Mouse (Mus musculus) layer of hippocampus, adult 9-10 months (tissue): Measurements from ENCODE around the gene Cdc42se2.

Experiments
- DNase-seq: peaks from one replicate; pipeline ENCODE4 v3.0.0; 2022; ENCODE audit warnings: low spot score

Cdc42se2 gene

DNA sequence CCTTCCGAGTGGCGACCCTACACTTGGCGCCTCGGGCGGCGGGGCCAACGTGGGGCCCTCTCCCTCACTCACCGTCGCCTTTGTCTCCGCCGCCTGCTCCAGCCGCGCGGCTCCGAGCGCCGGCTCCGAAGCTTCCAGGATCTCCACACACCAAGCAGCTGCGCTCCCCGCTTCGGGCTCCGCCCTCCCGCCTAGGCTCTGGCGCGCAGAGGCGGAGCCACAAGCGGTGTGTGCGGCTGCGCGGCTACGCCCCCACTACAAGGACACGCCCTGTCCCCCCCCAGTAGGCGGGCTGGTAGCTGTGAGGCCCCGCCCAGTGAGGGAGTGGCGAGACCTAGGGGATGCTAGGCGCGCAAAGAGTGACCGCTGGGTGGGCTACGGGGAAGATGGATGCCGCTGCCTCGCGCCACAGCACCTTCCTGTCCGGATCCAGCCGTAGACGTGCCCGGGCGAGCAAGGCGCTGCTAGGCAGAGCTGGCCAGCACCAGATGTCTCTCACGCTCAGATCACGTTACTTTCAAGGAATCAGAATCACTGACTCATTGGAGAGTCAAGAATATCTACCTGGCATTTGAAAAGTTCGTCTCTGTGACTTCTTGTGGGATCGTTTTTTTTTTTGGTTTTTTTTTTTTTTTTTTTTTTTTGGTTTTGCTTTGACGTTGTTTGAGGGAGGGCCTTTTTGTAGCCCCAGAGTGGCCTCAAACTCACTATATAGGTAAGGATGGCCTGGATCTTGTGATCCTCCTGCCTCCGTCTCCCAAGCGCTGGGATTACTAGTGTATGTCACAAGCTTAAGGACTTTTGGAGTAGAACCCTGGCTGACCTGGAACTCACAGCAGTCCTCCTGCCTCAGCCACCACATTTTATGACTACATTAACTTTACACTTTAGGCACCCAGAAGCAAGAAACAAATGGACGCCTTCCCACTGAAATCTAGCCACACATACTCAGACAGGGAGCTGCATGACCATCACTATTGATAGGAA lies at the start of gene Cdc42se2:
Cdc42se2 (minus strand) TSS at position 188 of the 987 bp plus-strand sequence.
- peak; percentile 92 for DNase-seq

DNA sequence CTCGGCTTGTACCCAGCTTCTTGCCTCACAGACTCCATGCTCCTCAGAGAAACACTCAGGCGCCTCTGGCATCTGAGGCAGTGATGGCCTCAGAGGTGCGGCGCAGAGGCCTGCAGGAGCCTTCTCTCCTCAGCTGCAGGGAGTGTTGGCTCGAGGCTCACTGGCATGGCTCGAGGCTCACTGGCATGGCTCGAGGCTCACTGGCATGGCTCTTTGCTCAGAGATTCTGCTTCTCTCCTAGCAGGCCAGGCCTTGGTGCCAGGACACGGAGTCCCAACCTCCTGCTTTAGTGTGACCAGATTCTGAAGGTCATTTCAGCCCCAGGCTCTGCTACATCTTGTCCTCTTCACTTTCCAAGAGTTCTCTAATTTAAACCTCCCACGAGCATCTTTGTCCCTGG lies 48.6 kb upstream of the Cdc42se2 start:
- DNase-seq: no peak

DNA sequence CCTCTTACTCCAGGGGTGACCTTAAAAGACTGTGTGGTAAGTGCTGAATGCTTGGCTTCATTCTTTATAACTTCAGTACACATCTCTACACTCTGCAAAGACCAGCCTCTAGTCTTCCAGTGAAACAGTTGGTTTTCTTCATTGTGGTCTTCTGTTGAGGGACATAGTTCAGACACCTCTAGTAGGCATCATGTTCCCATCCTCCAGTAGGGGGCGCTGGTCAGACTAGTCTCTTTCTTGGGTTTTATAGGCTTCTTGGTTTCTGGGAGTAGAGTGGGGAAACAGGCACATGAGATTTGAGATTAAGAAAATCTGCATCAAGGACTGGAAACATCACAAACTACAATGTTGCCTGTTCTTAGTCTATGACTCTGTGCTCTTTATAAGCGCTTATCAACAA lies 47.1 kb upstream of the Cdc42se2 start:
- DNase-seq: no peak

DNA sequence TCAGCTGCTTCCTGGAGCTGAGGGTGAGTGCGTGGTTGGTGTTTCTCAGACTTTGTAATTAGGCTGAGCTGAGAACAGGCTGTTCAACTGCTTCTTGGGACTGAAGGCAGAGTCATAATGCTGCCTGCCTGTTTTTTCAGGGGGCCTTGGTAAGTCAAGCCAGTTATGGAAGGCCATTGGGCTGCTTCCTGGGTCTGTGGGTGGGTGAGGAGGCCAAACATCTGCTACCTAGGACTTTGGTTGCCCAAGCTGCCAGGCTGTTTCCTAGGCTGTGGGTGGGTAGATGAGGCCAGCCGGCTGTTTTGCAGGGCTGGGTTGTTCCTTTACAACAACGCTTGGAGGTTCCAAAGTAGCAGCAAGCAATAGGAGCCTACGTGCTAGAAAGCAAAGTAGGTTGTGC lies 46.4 kb upstream of the Cdc42se2 start:
- DNase-seq: peak; percentile 49

DNA sequence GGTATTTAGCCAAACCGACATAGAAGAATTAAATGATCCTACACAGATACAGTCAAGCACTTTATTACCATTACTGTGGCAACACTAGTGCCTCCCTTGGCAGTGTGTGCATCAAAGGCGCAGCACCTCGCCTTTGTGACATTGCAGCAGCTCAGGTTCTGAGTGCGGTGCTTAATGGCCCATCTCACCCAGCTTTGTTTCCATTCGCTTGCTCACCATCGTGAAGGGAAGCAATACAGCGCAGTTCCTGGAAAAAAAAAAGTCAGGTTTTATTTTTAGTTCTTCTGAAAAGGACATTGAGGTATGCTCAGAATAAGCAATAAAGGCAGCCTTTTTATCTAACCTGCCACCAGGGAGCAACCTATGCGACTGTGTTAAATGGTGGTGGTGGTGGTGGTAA lies 39.3 kb upstream of the Cdc42se2 start:
- DNase-seq: no peak

DNA sequence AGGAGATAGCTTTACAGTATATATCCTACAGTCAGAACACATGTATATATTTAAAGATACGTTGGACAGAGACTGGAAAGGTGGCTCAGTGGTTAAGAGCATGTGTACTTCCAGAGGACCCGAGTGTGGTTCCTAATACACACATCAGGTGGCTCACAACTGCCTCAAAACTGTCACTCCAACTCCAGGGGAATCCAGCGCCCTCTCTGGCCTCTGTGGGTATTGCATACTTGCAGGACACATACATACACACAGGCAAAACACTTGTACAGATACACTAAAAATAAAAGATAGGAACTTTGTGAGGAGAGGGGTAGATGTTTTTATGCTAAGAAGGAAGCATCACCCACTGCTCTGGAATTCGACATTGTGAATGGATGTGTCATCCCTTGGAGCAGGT lies 38.3 kb upstream of the Cdc42se2 start:
- no peak for DNase-seq

DNA sequence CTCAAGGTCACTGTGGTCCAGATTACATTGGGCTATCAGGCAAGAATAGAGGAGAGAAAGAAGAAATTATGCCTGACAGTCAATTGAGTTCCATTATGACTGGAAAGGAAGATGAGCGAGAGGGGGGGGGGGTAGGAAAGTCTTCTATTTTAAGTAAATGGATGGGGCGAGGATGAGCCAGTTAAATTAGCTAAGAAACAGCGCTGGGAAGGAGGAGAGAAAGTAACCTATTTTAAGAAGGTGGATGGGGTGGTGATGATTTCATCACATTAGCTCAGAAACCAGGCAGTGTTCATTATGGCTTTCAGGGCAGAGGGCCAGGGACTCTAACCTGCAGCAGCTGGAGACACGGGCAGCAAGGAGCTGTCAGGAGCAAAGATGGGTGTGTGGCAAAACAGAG lies 36.0 kb upstream of the Cdc42se2 start:
- DNase-seq: no peak

DNA sequence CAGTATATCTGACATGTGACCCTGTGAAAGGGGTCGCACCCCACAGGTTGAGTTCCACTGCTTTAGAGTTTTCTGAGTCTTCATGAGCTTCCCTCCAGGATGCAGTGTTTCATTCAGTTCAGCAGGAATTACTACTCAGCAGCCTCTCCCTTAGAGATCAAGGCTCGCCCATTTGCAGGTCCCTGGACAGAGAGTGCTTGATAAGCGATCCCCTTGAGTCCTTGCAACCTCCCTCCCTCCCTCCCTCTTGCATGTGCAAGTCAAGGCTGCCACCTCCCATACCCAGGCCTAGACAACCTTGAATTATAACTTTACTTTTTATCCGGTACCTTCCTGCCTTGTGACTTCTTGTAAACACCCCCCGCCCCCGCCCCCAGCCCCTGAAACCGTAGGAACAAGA lies 32.0 kb upstream of the Cdc42se2 start:
- DNase-seq: no peak

DNA sequence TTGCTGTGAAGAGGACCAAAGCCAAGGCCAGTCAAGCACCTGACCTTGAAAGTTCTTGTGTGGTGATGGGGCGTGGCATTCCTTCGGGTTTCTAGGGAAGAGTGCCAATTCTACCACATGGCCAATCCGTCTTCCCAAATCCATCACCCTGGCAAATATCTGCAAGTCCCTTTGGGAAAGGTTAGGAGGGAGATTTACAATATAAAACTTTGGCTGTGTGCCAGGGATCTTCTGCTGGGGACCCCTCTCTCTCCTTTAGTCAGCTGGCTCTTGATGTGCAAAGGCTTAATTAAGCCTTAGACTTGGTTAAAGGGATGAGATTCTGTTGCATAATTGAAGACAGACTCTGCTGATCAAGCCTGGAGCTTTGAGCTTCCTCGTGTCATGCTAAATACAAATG lies 30.0 kb upstream of the Cdc42se2 start:
- no peak for DNase-seq

DNA sequence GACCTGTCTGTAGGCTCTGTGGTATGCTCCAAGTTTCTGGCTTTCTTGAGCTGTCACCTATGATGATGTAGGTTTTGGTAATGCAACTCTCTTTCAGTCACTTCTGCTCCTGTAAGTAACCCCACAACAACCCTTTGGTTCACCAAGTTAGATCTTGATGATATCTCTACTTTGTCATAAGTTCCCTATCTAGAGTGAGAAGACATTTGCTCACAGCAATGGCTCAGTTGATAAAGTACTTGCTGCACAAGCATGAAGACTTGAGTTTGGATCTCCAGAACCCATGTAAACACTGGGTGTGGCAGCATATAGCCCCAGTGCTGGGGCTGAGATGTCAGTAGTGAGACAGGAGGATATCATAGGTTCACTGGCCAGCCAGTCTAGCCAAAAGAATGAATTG lies 28.2 kb upstream of the Cdc42se2 start:
- no peak for DNase-seq

DNA sequence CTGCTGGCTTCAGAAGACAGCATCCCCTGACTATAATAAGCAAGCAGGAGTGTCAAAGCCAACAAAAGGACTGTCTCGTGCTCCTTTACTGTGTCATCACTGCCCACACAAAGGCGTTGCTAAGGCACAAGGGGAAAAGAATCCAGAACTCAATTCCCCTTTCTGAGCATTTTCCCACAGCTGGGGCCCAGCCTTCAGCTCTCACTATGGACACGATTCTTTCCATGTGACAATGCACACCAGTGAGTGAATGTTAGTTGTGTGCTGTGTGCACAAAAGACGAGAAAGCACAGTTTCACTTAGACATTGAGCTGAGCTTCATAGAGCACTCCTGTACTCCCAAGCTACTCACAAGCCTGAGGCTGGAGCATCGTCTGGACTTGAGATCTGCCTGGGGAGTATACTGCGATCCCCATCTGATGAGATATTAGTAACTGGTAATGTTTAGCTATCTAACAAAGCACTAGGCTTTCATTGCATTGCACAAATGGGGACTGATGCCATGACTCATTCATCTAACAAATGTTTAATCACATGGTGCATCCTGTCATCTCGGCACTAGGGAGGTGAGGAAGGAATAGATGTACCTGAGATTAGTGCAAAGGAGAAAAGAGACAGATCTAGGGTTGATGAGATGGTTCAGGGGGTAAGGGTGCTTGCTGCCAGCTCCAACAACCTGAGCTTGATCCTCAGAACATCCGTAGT lies 25.5 kb upstream of the Cdc42se2 start:
- peak; percentile 40 for DNase-seq

DNA sequence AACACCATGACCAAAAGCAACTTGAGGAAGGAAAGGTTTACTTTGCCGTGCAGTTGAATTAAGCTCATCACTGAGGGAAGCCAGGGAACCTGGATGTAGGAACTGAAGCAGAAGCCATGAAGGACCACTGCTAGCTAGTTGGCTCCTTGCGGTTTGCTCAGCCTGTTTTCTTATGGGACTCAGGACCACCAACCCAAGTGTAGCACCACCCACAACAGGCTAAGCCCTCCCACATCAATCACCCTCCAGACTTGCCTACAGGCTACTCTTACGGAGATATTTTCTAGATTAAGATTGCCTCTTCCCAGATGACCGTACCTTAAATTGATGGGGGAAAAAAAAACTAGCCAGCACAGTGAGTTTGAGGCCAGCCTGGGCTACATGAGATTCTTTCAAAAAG lies 24.8 kb upstream of the Cdc42se2 start:
- no peak for DNase-seq

DNA sequence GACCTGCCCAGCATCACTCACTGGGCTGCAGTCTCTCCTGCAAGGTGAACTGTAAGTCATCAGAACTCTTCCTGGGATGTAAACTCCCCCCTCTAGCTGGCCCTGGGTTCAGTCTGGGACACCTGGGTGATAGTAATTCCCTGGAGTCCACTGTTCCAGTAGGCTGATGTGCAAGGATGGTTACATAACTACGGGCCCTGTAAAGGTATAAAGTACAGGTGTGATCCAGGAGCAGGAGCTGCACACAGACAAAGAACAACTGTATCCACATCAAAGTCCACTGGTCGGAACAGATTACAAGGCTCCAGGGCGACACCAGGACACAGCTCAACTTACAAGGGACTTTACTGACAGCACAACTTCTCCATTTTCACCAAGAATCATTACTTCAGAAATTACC lies 23.6 kb upstream of the Cdc42se2 start:
- DNase-seq: no peak

DNA sequence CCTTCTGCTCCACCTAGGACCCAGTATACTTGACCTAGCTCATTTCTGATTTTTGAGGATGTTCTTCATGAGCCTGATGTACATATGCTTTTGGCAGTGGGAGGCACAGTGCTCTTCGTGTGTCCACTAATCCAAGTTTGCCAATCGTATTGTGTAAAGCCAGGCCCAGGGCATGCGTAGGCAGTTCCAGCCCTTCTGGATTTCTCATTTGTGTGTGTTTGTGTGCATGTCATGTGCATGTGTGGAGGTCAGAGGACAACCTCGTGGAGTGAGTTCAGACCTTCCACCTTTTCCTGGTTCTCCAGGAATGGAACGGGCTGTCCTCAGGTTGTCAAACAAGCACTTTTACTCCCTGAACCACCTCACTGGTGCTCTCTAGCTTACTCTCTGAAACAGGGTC lies 22.1 kb upstream of the Cdc42se2 start:
- DNase-seq: no peak

DNA sequence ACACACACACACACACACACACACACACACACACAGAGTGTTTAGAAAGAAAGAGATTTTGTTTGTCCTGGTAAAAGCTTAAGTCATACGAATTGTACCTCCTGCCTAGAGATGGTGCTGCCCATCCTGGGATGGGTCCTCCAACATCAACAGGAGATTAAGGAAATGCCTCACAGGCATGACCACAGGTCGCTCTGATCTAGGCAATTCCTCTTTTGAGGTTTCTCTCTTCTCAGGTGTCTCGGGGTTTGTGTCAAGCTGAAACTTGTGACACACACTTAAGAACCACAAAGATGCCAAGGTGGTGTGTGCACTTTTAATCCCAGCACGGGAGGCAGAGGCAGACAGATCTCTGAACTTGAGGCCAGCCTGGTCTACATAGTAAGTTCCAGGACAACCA lies 20.7 kb upstream of the Cdc42se2 start:
- no peak for DNase-seq

DNA sequence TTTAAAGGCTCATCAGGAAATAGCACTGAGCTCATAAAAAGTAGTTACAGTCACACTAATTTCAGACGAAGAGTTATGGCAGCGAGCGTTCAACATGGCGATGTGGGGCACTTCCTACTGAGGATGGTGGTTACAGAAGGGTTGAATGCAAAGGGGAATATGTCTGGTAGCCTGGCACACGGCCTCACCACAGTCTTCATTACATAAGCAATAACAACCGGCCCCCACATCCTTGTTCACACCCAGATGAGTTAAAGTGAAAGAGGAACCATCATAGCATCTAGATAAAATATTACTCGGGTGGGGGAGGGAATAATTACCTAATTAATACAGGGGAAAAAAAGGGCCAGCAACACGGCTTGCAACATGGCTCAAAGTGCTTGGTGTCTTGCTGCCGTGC lies 20.2 kb upstream of the Cdc42se2 start:
- DNase-seq: no peak

DNA sequence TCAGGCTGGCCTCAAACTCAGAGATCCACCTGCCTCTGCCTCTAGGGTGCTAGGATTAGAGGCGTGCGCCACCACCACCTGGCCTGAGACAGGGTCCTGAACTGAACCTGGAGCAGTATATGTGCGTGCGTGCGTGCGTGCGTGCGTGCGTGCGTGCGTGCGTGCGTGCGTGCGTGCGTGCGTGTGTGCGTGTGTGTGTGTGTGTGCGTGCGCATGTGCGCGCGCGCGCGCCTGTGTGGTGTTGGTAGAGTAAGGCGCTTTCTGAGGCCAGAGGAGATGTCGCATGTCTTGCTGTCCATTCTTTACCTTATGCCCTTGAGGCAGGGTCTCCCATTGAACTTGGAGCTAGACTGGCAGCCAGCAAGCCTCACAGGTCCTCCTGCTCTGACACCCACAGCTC lies 19.4 kb upstream of the Cdc42se2 start:
- DNase-seq: no peak

DNA sequence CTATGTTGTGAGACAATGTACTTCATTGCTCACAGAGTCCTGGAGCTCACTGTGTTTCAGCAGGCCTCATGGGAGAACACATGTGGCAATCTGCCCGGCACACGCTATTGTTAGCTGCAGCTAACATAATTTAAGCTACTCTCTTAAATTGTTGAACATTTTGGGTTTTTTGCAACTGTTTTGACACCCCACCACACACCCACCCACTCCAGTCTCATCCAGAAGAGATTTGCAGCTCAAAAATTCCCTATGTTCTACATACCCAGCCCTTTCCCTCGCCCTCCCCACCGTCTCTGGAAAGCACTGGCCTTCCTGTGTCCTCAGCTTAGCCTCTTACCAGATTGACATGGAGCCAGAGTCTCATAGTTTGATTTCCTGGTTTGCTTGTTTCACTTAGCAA lies 17.7 kb upstream of the Cdc42se2 start:
- no peak for DNase-seq

DNA sequence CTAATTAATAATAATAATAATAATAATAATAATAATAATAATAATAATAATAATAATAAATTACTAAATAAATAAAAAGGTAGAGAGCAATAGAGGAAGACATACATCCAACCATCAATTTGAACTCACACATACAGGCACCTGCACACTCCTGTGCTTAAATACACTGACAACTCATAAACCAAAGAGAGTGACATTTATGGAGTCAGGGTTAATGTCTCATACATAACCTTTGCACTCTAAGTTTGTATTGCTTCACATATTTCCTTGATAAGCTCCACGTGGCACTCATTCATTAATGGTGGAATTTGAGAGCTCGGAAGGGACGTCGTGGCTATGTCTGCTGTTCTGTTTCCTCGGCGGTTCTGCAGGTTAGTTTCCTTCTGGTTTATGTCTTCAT lies 15.1 kb upstream of the Cdc42se2 start:
- no peak for DNase-seq

DNA sequence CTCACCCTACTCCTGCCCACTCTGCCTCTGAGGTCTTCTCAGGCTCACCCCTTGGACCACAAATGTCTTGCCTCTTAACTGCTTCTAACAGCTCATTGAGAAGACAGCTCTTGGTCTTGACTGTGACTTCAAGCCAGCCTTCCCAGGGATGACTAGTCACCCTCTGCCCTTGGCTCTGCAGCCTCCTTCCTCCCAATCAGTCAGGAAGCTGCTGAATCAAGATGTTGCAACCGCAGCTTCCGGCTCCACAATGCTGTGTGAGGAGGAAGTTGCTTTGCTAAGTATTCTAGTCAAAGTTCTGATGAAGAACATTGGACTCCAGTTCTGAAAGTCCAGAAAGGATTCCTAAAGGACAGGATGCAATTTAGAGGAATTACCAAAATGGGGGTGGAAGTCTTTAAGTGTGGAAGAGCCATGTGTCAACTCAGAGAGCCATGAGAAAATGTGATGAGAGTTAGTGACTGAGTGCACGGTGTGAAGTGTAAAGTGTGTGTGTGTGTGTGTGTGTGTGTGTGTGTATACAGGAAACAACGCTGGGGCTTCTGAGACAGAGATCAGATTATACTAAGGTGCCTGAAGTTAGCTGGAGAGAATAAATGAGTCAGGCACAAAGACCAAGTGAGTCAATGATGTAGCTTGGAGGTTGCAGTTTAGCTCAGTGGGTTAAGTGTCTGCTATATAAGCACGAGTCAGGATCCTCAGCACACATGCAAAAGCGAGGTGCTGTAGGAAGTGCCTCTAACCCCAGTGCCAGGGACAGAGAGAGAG lies 14.5 kb upstream of the Cdc42se2 start:
- no peak for DNase-seq

DNA sequence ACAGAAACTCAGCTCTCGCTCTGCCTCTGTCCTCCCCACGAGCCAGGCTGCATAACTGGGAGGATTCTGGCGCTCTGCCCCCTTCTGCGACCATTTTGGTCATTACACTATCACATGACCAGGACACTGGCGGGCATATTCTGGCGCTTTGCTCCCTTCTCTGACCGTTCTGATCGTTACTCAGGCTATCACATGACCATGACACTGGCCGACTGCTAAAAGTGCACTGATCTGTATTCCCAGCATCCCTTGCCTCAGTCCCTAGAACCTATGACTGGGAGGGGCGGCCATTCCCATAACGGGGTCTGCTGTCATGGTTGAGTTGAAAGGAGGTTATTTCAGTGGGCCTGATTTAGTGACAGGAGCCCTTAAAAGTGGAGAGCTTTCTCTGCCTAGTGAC lies 9.1 kb upstream of the Cdc42se2 start:
- no peak for DNase-seq

DNA sequence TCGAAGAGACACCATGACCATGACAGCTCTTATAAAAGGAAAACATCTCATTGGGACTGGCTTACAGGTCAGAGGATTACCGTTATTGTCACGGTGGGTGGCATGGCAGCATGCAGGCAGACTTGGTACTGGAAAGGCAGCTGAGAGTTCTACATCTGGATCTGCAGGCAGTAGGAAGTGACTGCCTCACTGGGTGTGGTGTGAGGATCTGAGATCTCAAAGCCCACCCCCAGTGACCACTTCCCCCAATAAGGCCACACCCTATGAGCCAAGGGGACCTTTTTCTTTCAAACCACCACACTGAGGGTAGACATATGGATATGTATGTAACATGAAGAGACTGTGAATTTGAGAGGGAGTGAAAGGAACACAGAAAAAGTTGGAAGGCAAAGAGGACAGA lies 7.2 kb upstream of the Cdc42se2 start:
- DNase-seq: no peak

DNA sequence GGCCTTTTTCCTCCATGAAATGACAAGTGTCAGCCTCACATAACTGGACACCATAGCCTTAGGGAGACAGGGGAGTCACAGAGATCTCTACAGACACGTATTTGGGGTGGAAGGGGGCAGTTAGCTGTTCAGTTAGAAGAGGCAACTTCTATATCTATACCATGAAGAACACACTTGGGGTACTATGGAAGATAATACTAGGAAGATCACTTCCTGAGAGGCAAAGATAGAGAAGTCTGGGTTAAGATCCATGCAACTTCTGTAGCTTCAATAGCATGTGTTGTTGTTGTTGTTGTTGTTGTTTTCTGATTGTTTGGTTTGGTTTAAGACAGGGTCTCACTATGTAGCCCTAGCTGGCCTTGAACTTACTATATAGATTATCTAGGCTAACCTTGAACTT lies 5.7 kb upstream of the Cdc42se2 start:
- DNase-seq: no peak
